Mouse (Mus musculus) retina, postnatal 7 days (tissue): ENCODE data around the gene Rora.

Source experiments
- DNase-seq: peaks from one replicate; pipeline ENCODE4 v3.0.0-alpha.2; 2012; ENCODE audit warnings: low read depth, low spot score

Gene Rora

DNA sequence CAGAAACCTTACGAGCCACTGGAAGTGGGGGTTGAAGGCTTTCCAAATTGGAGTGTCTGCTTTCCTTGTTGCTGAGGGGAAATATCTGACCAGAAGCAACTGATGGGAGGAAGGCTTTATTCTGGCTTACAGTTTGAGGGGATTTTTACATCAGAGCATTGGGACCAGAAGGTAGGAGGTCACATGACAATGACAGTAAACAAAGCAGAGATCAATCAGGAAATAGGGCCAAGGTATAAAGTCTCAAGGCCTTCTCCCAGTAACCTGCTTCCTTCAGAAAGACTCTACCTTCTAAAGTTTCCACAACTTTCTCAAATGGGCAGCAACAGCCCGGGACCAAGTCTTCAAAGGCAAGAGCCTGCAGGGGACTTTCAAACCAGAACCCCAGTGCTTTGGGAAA is 34.6 kb downstream of the Rora start:
- no peak for DNase-seq

DNA sequence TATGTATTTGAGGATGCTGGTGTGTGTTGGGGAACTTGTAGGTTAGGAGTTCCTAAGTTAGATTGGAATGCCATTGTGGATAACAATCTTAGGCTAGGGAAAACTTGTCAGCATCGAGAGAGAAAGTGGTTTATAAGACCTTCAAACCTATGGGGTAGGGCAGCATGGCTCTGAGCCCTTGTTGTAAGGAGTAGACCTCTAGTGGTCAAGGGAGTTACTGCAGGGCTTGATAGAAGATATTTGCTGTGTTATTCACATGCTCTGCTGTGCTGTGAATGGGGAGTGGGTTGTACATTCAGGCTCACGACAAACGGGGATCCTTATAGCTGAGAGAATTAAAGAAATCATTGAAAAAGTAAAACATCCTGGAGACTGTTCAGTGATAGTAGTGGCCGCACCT is 35.8 kb downstream of the Rora start:
- peak; percentile 47 for DNase-seq

DNA sequence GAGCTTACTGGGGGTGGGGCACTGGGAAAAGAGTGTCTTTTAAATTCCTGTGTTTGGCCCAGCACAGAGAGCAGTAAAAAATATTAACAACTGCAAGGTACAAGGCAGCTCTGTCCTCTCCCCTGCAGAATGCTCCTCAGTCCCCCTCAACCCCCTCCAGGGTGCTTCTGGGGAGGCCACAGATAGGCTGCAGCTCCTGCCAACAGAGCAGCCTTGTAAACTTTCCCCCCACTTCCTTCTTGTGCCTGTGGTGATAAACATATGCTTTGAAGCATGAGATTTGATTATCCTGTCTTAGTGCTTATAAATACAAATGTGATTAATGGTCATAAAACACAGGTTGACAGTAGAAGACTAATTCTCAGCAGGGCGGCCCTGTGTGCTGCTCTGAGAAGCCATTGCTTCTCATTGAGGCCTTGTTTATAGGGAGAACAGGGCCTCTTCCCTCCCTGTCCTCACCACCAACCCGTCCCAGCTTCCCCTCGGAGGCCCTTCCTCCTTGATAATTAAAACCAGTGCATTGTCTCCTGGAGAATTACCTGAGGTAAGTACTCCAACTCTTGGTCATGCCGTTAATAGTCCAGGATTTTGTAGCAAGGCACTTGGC is 41.4 kb downstream of the Rora start:
- no peak for DNase-seq

DNA sequence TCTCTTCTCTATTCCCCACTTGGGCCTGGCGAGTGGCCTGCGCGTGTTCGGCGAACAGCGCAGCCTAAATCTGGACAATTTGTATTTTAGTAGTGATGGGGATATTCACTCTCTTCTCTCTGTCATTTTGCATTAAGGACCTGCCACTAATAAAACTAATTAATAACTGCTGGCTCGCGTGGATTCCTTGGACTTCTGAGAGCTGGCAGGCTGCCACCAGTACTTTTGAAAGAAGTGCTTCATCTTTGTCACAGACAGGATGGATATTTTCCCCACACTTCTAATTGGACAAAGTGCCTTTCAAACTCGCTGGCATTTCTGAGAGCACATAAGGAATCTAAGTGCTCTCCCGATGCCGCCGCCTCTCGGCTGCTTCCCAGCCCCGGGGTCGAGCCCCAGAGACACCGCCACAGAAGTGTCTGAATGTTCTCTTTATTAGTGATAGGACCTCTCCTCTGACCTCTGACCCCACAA is 41.9 kb downstream of the Rora start:
- DNase-seq, result no peak

DNA sequence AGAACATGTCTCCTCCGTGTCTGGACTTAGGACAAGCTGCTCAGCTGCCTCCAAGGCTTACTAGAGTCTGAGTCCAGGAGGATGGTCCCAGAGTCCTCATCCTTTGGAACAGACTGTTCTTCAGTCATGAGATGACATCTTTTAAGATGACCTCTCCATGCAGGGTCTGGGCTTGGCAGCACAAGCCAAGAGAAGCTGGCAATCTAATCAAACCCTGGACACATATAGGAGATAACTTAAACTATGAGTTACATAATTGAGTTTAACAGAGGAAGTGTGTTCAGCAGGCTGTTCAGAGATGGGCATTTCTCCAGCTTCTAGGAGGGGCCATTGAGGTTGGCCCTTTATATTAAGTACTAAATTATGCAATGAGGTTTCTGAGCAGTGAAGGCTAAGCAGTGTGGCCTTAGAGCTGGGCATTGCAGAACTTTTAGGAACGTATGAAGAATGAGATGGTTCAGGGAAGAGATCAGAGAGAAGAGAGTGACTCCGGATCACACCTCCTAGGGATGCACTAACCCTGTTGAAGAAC is 42.9 kb downstream of the Rora start:
- DNase-seq, result no peak

DNA sequence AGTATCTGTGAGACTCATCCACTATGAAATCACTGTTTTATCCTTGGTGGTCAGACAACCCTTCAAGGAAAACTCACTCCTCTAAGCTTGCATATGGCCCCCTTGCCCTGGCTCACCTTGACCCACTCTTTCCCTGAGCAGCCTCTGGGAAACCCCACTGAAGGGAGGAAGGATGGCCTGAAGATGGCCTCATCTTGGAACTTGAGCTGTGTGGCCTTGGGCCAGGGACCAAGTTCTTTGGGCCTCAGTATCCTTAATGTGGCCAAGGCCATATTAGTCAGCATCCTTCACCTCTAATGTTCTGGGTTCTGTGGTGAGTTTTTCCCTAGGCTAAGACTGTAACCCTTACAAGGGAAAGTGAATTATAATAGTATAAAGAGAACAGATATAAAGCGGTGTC is 45.8 kb downstream of the Rora start:
- DNase-seq, result no peak

DNA sequence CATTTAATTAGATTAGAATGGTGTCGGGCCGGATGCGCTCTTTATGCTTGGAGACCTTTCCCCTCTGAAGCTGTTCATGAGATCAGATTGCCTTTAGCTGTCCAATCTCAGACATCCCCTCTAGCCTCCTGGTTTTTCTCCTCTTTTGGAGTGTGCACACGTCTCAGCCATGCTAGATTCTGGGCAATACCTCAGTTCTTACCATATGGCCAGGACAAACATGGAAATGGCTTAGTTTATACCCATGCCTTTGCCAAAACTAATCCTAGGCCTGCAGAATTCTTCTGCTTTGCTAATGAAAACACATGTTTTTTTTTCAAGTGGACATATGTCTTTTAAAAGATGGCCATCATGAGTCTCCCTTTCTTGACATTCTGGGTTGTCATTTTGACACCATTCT is 46.3 kb downstream of the Rora start:
- DNase-seq, result no peak

DNA sequence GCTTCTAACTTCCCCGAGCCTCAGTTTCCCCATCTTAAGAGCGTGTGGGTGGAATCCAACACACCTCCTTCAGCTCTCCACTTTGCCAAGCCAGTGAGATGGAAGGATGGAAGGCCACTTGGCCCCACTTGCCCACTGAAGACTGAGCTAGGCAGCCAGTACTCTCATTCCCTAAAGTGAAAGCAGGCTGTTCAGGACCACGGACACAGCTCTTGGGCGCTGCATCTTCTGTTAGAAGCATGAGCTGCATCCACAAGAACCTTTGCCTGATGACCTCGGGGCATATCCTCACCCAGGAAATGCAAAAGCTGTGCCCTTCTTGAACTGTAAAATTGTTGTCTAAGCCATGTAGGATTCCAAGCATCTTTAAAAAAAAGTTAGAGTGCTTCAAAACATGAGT is 54.0 kb downstream of the Rora start:
- DNase-seq, result no peak

DNA sequence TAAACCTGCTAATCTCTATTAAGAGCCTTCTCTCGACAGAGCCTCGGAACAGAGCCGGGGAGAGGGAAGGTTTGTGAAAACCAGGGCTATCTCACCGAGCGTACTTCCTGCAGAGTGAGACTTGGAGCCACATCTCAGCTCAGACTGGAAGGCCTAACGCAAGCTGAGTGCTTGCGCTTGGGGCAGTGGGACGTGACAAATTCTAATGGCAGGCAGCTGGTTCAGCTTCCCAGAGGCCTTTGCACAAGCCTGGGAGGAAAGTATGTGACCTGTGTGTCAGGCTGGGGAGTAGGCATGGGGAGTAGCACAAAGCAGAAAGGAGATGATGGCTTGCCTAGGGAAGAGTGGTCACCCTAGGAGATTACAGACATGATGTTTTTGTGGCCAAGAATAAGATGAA is 55.6 kb downstream of the Rora start:
- no peak for DNase-seq

DNA sequence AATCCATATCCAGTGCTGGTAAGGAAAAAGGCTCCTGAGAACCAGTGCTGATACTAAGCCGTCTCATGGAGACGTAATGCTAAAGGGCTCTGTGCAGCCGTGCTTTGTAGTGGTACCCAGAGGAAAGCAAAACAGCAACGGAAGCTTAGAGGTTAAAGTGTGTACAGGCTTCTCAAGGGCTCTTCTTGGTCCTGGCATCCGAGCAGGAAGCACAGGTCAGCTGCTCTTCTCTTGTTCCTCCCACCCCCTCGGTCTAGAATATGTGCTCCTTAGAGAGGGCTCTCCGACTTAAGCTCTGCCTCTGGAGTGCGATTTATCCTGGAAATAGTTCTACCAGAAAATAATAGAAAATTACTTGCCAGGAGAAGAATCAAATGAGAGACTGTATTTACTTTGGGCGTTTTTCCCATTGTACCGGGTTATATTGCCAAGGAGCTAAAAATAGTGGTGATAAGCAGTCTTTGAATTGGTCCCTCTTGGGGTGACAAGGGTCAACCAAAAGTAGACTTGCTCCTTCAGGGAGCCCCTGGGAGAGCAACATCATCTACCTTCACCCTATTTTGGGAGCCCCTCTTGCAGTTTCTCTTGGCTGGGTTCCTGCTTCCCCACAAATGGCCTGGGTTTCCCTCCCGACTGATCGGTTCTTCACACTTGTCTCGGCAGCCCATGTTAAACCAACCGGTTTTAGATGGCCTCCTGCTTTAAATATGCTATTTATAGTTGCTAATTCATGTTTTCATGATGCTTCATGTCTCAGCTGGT is 57.5 kb downstream of the Rora start:
- no peak for DNase-seq

DNA sequence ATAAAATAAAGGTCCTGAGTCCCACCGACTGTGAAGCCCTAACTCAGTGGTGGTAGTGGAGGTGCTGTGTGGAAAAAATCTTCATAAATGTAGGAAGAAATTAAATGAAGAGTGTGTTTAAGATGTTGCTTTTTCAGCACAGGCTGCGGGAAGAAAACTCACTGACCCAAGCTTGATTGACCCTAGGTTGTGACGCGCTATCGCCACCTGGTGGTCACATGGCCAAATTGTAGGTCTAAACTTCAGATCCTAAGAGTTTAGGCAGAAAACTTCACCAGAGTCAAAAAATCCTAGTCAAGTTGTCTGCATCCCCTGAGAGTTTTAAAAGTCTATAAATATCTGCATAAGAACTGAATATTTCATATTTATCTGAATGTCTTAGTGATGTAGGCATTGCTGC is 63.4 kb downstream of the Rora start:
- no peak for DNase-seq

DNA sequence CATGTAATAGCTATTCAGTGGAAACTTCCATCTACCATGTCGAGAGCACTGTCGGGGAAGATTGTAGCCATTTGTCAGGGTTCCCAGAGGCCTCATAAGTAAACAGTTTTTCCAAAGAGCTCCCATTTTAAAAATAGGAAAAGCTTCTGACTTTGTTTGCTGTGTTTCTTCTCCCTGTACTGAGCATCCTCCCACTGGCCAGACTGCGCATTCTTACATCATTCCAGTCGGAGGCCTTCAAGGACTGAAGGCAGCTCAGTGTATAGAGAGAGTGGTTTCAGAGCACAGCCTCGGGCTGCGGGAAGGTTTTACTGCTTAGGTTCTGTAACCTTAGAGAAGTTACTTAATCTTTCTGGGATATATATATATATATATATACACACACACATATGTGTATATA is 64.8 kb downstream of the Rora start:
- DNase-seq, result no peak

DNA sequence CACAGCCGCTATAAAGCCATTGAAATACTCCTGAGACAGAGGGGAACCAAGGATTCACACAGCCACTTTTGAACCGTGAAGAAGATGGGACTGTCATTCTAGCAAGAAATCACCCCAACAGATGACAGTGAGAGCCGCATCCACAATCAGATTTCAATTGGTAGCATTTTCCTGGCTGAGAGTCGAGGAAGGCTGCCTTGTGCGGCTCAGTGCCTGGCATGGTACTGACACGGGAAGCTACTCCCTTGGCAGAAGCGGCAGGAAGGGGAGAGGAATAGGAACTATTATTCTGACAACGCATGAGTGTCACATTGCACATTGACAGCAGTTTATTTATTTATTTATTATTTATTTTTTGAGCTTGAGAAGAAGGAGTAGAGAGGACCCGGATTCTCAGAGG is 65.7 kb downstream of the Rora start:
- no peak for DNase-seq

DNA sequence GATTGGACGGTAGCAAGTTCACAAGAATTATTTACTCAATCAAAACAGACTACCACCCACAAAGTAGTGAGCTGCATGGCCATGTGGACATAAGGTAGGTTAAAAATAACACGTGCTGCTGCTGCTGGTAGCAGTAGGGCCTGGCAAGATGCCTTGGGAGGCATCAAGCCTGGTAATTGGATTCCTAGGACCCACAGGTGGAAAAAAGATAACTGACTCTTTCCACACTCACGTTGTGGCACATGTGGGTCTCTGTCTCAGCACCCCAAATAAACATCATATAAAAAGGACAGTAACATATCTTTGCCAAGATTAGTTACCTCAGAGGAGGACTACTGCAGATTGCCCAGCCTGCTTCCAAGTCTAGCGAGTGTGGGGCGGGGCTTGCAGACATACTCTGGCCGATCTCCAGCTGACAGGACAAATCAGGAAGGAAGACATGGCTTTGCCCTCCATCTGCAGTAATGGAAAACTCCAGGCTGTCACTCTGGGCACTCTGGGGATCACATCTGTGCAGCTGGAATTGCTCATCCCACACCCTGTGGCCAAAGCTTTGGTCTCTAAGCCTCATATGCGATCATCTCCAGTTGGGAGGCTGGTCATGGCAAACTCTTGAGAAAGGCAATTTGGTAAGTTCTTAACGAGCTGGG is 71.2 kb downstream of the Rora start:
- no peak for DNase-seq

DNA sequence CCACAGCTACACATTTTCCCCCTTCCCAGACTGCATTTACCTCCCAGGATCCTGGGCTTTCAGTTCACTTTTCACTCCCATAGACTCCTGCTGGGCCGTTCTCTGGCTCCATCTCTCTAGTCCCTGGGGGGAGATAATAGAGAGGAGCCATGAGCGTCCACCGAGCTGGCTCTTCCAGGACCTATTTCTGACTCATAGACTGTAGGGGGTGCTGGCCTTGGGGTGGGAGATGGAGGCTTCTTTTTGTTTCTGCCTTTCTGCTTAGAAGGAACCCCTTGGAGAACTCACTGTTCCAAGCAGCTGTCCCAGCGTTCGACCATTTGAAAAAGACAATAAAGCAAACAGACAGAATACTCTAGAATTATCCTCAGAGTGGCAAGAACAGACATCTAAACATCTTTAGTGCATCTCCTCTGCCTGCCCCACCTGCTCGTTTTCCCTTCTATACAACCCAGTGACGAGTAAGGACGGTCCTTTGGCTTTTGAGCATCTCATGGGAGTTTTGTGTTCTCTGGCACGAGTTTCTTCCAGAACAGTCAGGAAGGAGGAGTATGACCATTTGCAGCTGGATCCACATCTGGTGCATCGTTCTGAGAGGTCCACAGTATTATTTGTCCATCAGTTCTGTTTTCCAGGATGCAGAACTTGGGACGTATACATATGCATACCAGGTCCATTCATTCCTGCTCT is 73.7 kb downstream of the Rora start:
- DNase-seq, result no peak

DNA sequence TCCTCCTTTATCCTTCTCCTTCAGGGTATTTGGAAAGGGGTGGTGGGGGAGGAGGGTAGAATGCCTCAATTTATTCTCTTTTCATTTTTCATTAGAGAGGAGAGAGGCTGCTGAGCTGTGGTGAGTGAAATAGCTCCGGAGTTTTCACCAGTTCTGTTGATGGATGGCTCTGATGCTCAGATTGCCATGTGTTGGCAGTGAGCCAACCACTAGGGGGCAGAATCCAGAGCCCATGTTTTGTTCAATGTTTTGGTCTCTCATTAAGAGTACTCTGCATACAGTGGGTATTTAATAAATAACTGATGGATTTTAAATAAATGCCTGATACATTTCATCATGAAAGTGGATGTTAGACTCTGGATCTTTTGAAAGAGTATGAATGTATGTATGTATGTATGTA is 77.9 kb downstream of the Rora start:
- DNase-seq, result no peak

DNA sequence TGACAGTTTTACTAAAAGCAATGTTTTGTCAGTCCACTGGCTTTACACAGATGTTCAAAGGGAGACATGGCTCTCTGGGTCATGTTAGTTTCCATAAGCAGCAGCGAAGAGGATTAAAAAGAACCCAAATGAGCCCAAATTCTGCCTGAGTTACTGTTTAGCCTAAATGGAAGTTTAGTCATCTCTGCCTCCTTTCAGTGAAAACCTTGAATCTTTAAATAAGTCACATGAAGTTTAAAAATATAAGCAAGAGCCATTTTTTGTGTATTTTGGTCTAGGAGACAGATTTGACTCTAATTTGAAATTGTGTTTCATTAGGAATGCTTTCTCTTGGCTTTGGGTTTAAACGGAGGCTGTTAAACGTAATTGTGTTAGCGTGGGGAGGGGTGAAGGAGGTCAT is 79.3 kb downstream of the Rora start:
- no peak for DNase-seq

DNA sequence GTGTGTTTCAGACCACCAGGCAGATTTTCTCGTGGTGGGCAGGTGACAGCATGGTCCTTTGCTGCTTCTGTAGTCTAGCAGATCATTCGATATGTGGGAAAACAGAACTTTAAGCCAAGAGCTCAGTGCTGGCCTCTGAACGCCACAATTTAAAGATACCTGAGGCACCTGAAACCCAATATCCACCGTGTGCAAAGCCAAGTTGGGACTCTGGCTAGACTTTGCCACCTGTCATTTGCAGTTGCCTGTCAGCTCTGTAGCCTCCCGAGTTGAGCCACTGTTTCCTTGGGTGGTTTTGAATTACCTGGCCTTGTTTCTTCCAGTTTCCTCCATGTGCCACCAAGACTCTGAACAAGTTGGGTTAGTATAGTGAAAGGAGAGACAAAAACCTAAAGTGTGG is 82.3 kb downstream of the Rora start:
- no peak for DNase-seq

DNA sequence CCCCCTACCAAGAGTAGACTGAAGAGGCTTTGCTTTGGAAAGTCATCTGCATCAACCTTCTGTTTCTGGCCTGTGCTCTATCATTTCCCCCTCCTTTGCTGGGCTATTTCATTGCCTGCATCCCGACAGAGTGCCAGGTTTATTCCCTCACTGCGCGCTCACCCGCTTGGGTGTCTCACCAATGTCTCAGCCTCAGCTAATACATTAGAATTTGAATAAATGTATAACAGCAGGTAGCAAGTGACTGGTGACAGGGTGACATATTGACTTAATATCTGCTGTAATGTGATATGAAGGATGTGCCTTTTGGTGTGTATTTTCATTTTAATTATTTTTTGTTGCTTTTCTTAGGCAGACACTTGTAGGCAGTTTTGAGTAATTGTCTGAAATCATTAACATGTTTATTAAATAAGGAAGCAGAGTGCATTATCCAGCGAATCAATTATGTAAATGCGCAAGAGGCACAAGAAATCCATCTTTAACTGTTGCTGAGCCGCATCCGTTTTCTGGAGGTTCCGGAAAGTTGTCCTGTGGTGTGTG is 83.7 kb downstream of the Rora start:
- DNase-seq, result no peak

DNA sequence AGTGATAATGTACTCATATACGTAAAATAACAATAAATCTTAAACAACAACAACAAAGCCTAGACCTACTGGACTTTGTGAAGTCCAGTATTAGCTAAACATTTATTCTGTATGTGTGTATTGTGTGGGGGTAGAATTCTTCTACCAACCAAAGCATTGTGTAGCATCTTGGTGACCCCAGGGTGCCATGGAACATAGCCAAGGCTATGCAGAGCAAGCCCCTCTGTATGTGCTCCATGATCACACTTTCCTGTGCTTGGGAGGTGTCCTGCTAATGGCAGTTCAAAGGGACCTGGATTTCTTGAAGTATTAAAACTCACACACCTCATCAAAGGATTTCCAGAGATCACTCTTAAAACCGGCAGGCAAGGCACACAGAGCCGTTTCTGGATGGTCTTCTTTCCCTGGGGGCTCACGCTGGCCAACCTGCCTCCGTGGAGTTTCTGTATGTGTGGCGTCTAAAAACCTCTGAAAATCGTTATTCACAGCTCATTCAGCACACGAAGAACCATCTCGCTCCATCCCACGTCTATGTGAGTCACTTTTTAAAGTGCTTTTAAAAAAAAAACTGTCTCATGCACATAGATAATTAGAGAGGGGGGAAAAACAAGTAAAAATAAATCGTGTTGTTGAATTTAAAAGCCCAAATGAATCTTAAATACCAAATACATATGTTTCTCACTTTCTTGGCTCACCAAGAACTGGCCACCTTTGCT is 92.5 kb downstream of the Rora start:
- DNase-seq, result no peak

DNA sequence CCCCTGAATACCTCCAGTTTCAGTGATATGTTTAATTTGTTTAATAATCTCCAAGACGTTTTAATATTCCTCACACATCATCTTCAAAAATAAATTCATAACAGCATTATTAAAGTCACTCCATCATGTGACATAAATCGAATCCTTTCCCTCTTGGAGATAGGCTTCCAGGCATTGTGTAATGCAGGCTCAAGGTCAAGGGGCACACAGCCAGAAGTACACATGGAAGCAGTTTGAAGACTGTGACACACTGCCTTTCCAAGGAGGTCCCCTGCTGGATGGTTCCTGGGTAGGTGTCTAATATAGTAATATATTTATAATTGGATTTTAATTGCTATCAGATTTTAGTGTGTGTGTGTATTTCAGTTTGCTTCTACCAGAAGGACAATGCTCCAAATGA is 103.4 kb downstream of the Rora start:
- DNase-seq, result no peak
